Mouse (Mus musculus): ENCODE data around the gene A630076J17Rik. TPM values are rescaled to one million over a fixed set of nuclear protein-coding genes. Genes with fewer than 3 reads are reported as not detected.

Gene A630076J17Rik
- polyA plus RNA-seq, 2 experiments: not detected

GRCm38 (mm10) chr3:107187022-107187421 lies 43.4 kb upstream of the A630076J17Rik start:
- no peak for TF ChIP-seq EP300 (IDR thresholded peaks at IDR 0.05; ENCODE audit: low read depth)
- Histone ChIP-seq H3K9me3 (ENCODE audit: control insufficient read depth, low read length) (no peaks in the 10 kb centered on the region), H3K27ac (no peak overlapping the region), H3K27me3 (ENCODE audit: control insufficient read depth, insufficient read depth, low read length) (no peaks in the 10 kb centered on the region), H3K4me2 (ENCODE audit: low read depth) (no peak overlapping the region), H3K9ac (replicated peaks) (no peak overlapping the region), H3K4me3 (ENCODE audit: insufficient read depth in 1 of 2, low read depth in 2 of 2, low read length in 2 of 2) (no peak overlapping the region), H3K4me1 (replicated peaks; ENCODE audit: control insufficient read depth in 2 of 2, insufficient read depth in 2 of 2, low read length in 1 of 2) (no peaks in the 10 kb centered on the region), H3K36me3 (replicated peaks; ENCODE audit: control insufficient read depth, insufficient read depth, low read depth) (no peaks in the 10 kb centered on the region)
- DNase-seq (ENCODE audit: low read depth in 3 of 3, low spot score in 3 of 3) (no peak), ATAC-seq (ENCODE audit: insufficient read depth) (no peak)
- 56% methylated on average over 4 of the region's 4 CpGs for WGBS (ENCODE audit: insufficient replicate concordance)

GRCm38 (mm10) chr3:107188226-107188899 lies 42.1 kb upstream of the A630076J17Rik start:
- no peaks in the 10 kb centered on the region for H3K4me1 ChIP-seq (replicated peaks; ENCODE audit: control insufficient read depth in 2 of 2, insufficient read depth in 2 of 2, low read length in 1 of 2)
- no peak overlapping the region for H3K4me3 ChIP-seq (ENCODE audit: insufficient read depth in 1 of 2, low read depth in 2 of 2, low read length in 2 of 2)
- ATAC-seq (ENCODE audit: insufficient read depth) (no peak), DNase-seq (ENCODE audit: low read depth in 3 of 3, low spot score in 3 of 3) (no peak)
- no peaks in the 10 kb centered on the region for H3K9me3 ChIP-seq (ENCODE audit: control insufficient read depth, low read length)
- WGBS (ENCODE audit: insufficient replicate concordance): 33% methylated on average over 6 of the region's 6 CpGs
- H3K4me2 ChIP-seq (ENCODE audit: low read depth): no peak overlapping the region
- H3K27me3 ChIP-seq (ENCODE audit: control insufficient read depth, insufficient read depth, low read length): no peaks in the 10 kb centered on the region
- no peaks in the 10 kb centered on the region for H3K36me3 ChIP-seq (replicated peaks; ENCODE audit: control insufficient read depth, insufficient read depth, low read depth)
- no peak overlapping the region for H3K27ac ChIP-seq
- peak; percentile 46 for TF ChIP-seq CTCF (IDR thresholded peaks at IDR 0.05; ENCODE audit: low read depth)
- TF ChIP-seq EP300 (IDR thresholded peaks at IDR 0.05; ENCODE audit: low read depth): no peak
- no peak overlapping the region for H3K9ac ChIP-seq (replicated peaks)

- ATAC-seq (ENCODE audit: insufficient read depth) (no peak), DNase-seq (ENCODE audit: low read depth in 3 of 3, low spot score in 3 of 3) (no peak)
- Histone ChIP-seq H3K4me1 (replicated peaks; ENCODE audit: control insufficient read depth in 2 of 2, insufficient read depth in 2 of 2, low read length in 1 of 2) (no peaks in the 10 kb centered on the region), H3K27ac (no peak overlapping the region), H3K27me3 (ENCODE audit: control insufficient read depth, insufficient read depth, low read length) (no peaks in the 10 kb centered on the region), H3K9me3 (ENCODE audit: control insufficient read depth, low read length) (no peaks in the 10 kb centered on the region), H3K9ac (replicated peaks) (no peak overlapping the region), H3K4me3 (ENCODE audit: insufficient read depth in 1 of 2, low read depth in 2 of 2, low read length in 2 of 2) (no peak overlapping the region), H3K36me3 (replicated peaks; ENCODE audit: control insufficient read depth, insufficient read depth, low read depth) (no peaks in the 10 kb centered on the region), H3K4me2 (ENCODE audit: low read depth) (no peak overlapping the region)
- WGBS (ENCODE audit: insufficient replicate concordance): 44% methylated on average over 9 of the region's 9 CpGs
- no peak for TF ChIP-seq EP300 (IDR thresholded peaks at IDR 0.05; ENCODE audit: low read depth)
- no peak for TF ChIP-seq CTCF (IDR thresholded peaks at IDR 0.05; ENCODE audit: low read depth)
Measured at GRCm38 (mm10) chr3:107201310-107202180, 28.9 kb upstream of the A630076J17Rik start.

- ATAC-seq (ENCODE audit: insufficient read depth) (no peak), DNase-seq (ENCODE audit: low read depth in 3 of 3, low spot score in 3 of 3) (no peak)
- H3K4me3 ChIP-seq (ENCODE audit: insufficient read depth in 1 of 2, low read depth in 2 of 2, low read length in 2 of 2): no peak overlapping the region
- H3K4me1 ChIP-seq (replicated peaks; ENCODE audit: control insufficient read depth in 2 of 2, insufficient read depth in 2 of 2, low read length in 1 of 2): no peaks in the 10 kb centered on the region
- no peaks in the 10 kb centered on the region for H3K36me3 ChIP-seq (replicated peaks; ENCODE audit: control insufficient read depth, insufficient read depth, low read depth)
- WGBS (ENCODE audit: insufficient replicate concordance): 52% methylated on average over 3 of the region's 3 CpGs
- no peak overlapping the region for H3K4me2 ChIP-seq (ENCODE audit: low read depth)
- H3K9ac ChIP-seq (replicated peaks): no peak overlapping the region
- no peaks in the 10 kb centered on the region for H3K9me3 ChIP-seq (ENCODE audit: control insufficient read depth, low read length)
- no peaks in the 10 kb centered on the region for H3K27me3 ChIP-seq (ENCODE audit: control insufficient read depth, insufficient read depth, low read length)
- TF ChIP-seq EP300 (IDR thresholded peaks at IDR 0.05; ENCODE audit: low read depth) (no peak), CTCF (IDR thresholded peaks at IDR 0.05; ENCODE audit: low read depth) (no peak)
- no peak overlapping the region for H3K27ac ChIP-seq
Measured at GRCm38 (mm10) chr3:107204413-107204812, 26.0 kb upstream of the A630076J17Rik start.

GRCm38 (mm10) chr3:107205170-107205569 lies 25.2 kb upstream of the A630076J17Rik start:
- ATAC-seq (ENCODE audit: insufficient read depth): no peak
- no peak overlapping the region for H3K4me3 ChIP-seq (ENCODE audit: insufficient read depth in 1 of 2, low read depth in 2 of 2, low read length in 2 of 2)

More at GRCm38 (mm10) chr3:107205170-107205569, 25.2 kb upstream of the A630076J17Rik start:
- no peak overlapping the region for H3K4me2 ChIP-seq (ENCODE audit: low read depth)
- H3K4me1 ChIP-seq (replicated peaks; ENCODE audit: control insufficient read depth in 2 of 2, insufficient read depth in 2 of 2, low read length in 1 of 2): no peaks in the 10 kb centered on the region
- H3K27me3 ChIP-seq (ENCODE audit: control insufficient read depth, insufficient read depth, low read length): no peaks in the 10 kb centered on the region
- TF ChIP-seq EP300 (IDR thresholded peaks at IDR 0.05; ENCODE audit: low read depth) (no peak), CTCF (IDR thresholded peaks at IDR 0.05; ENCODE audit: low read depth) (no peak)
- no peak overlapping the region for H3K9ac ChIP-seq (replicated peaks)
- H3K36me3 ChIP-seq (replicated peaks; ENCODE audit: control insufficient read depth, insufficient read depth, low read depth): no peaks in the 10 kb centered on the region
- DNase-seq (ENCODE audit: low read depth in 3 of 3, low spot score in 3 of 3): no peak
- no peaks in the 10 kb centered on the region for H3K9me3 ChIP-seq (ENCODE audit: control insufficient read depth, low read length)
- no peak overlapping the region for H3K27ac ChIP-seq
